Mouse (Mus musculus): ENCODE data around the gene Clip3. TPM values are rescaled to one million over a fixed set of nuclear protein-coding genes. Genes with fewer than 3 reads are reported as not detected.

Clip3 gene
- total RNA-seq, 2 experiments from 2014 or later, result 18.2 to 20.9 TPM

DNA sequence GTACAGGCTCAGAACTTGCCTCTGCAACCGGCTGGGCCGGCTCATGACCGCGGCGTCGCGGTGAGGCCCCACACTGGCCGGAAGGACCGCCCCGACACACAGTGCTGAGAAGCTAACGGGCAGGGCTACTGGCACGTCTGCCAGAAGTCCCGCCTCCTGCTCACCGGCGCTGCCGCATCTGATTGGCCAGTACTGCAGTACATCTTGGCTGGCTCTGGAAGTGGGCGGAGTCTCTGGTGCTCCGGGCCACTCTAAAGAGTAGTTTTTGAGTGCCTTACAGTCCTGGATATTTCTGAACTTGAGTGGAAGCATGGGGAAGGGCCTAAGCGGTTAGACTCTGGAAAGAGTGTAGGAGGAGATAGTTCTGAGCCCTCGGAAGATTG, 30.7 kb downstream of the Clip3 start:
- peak; percentile 98 for DNase-seq

DNA sequence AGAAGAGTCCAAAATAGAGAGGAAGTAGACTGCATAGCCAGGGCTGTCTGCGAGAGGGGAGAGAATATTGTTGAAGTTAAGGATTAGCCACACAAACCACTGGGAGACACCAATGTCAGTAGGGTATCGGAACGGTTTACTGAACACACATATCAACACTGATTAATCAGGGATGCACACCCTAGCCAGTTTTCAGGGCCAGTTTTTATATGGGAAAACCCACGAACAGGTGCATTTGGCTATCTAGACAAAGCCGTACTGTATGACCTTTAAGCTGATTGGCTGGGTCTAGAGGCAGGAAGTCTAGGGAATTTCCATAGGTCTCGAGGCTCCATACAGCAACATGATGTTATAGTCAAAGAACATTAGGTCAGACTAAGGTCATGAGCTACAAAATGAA, 31.3 kb downstream of the Clip3 start:
- intact Hi-C loops (cut with DNase I; ENCODE audit: low total_unique reads), result no loop called here

More for the DNA sequence above, 30.7 kb downstream of the Clip3 start:
- intact Hi-C loops (cut with DNase I; ENCODE audit: low total_unique reads), result no loop called here

DNA sequence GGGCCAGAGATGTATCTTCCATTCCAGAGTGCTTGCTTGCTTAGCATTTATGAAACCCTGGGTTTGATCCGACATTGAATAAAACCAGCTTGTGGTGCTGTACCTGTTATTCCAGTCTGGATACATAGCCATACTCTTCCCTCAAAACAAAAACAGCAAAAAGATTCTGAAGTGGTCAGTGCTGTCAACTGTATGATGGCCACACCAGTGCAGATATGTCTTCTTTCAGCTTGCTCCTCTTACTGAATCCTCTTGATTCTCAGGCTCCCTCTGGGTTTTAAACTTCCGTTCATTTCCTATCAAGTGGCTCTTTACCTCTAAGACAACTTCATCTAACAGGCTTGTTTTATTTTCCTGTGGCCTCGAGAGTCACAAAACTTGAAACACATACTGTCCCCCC, 32.3 kb downstream of the Clip3 start, which contains the start of gene Sdhaf1:
Gene Sdhaf1, minus strand, starts transcription at position 101 of the 400 bp plus-strand sequence.
- intact Hi-C loops (cut with DNase I; ENCODE audit: low total_unique reads), result no loop called here

More for the DNA sequence above, 31.3 kb downstream of the Clip3 start:
- no peak for DNase-seq

DNA sequence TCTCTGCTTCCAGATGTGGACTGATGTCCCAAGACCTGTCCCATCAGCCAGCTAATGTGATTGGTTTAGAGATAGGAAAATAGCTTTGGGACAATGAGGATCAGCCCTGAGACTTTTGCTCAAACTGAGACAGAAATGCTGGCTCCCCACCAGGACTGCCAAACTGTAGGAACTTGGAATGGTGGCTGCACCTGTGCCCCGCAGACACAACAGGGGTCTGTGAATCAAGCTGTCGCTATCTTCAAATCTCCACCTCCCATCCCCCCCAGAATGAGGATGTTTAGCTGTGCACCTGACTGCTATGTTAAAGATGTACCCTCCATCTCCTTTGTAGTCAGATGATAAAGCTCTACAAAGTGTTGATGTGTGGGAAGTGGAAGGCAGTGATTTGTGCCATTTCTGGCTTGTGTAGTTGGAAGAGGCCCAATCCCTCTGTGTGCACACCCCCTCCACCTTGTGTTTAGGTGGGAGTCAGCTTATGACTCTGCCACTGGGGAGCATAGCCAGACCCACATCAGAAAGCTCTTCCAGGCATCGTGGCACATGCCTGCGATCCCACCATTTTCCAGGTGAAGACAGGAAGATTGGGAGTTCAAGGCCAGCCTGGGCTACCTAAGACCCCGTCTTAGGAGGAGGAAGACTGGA, 32.9 kb downstream of the Clip3 start:
- intact Hi-C loops (cut with DNase I; ENCODE audit: low total_unique reads), result no loop called here
- DNase-seq, result no peak

More for the DNA sequence above, 32.3 kb downstream of the Clip3 start, which contains the start of gene Sdhaf1:
- DNase-seq, result no peak

DNA sequence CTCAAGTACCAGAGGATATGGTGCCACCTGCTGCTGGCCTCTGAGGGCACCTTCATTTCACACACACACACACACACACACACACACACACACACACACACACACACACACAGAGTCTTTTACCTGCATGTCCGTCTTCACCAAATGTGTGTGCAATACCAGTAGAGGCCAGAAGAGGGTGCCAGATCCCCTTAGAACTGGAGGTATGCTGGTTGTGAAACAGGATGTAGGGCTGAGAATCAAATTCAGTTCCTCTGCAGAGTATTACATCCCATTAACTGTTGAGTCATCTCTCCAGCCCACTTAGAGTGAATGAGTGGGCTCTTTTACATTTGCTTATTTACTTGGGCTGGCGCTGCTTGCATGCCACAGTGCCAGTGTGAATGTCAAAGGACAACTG, 33.8 kb downstream of the Clip3 start:
- intact Hi-C loops (cut with DNase I; ENCODE audit: low total_unique reads), result no loop called here
- no peak for DNase-seq

DNA sequence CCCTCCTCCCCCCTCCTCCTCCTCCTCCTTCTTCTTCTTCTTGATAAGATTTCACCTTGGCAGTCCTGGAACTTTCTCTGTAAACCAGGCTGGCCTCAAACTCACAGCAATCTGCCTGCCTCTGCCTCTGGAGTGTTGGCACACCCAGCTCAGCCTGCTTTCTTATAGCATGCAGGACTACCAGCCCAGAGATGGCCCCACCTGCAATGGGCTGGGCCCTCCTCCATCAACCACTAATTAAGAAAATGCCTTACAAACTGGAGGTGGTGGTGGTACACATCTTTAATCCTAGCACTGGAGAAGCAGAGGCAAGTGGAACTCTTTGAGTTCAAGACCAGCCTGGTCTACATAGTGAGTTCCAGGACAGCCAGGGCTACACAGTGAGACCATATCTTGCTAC, 34.9 kb downstream of the Clip3 start:
- intact Hi-C loops (cut with DNase I; ENCODE audit: low total_unique reads), result no loop called here
- DNase-seq, result no peak

DNA sequence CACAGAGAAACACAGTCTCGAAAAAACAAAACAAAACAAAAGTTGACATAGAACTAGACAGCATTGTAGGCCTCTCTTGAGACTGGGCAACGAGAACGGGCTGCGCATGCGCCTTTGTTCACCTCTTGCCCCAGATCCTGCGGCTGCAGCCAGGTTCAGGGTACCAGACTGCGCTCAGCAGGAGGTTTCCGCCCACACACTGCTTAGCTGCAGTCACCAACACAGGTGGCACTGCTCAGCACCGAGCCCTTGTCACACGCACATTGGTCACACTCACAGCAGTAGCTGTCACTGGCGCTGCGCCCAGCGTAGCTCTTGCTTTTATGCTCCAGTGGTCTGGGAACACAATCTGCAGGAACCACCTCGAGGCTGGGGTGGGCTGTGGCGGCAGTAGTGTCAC, 35.6 kb downstream of the Clip3 start:
- intact Hi-C loops (cut with DNase I; ENCODE audit: low total_unique reads), result no loop called here

DNA sequence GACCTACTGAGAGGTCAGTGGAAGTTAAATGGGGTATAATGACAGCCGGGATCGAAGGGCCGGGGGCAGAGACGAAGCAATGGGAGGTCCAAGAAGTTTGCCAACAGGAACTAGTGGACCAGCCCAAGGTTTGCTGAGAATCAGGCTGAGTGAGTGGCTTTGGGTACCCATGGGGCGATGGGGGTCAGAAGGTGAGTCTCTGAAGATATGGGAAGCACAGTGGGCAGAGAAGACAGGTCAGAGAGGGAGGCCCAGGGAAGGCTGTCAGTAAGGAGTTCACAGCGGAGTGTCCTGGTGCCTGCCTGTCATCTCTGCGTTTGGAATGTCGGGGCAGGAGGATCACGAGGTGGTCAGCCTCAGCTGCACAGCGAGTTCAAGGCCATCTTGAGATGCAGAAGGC, 36.9 kb downstream of the Clip3 start:
- DNase-seq, result no peak
- intact Hi-C loops (cut with DNase I; ENCODE audit: low total_unique reads), result no loop called here

More for the DNA sequence above, 35.6 kb downstream of the Clip3 start:
- DNase-seq, result no peak

DNA sequence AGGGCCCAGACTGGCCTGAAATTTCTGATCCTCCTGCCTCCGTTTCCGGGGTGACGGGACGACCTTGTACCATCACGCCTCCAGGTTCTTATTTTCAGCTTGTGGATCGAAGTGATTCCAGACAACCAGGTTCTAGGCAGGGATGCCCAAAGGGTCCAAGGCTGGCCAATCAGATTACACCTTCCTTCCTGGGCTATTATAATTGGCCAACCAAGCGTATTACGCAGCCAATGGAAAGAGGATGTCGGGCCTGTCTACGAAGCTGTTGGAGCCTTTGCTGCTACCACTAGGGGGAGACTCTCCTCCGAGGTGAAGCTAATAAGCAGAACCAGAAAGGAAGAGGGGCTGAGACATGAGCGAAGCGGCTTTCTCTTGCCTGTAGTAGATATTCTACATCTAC, 40.4 kb downstream of the Clip3 start:
- peak; percentile 62 for DNase-seq
- intact Hi-C loops (cut with DNase I; ENCODE audit: low total_unique reads), result no loop called here

DNA sequence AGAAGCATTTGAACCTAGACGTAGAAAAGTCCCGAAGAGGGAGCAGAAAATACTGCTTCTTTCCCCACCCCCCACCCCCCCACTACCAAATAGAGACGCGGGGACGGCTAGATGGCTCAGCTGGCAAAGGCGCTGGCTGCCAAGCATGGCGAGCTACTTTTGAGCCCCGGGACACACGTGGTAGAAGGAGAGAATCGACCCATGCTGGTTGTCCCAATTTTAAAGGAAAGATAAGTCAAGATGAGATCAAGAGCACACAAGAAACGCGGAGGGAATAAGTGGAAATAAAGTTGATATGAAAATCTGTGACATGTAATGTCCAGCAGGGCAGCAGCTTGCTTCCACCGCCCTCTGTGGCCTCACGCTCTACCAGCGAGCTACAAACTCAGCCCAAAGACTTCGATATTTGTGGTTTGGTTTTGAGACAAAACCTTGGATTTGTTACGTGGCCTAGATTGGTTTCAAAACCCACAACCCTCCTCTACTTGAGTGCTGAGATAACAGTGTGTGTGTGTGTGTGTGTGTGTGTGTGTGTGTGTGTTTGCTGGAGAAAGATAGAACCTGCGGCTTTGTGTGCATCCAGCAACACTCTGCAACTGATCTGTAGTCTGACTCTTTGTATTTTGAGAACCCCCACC, 41.2 kb downstream of the Clip3 start:
- DNase-seq, result no peak
- intact Hi-C loops (cut with DNase I; ENCODE audit: low total_unique reads), result no loop called here

DNA sequence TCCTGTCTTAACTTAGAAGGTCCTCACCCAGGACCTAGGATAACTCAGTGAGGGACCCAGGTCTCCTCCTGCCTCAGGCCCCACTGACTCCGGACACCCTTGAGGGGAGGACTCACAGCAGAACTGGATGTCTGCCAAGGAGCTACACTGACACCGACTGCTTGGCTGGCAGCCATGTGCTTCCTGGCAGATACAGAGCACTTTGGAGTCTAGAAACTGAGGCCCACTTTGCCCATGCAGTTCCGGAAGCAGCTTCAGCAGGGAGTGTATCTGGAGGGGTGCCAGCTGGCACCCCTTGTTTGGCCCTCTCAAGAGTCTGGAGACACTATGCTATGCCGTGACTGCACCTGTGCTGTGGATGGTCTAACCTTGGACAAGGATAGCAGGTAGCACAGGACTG, 41.9 kb downstream of the Clip3 start:
- peak; percentile 34 for DNase-seq
- intact Hi-C loops (cut with DNase I; ENCODE audit: low total_unique reads), result no loop called here

DNA sequence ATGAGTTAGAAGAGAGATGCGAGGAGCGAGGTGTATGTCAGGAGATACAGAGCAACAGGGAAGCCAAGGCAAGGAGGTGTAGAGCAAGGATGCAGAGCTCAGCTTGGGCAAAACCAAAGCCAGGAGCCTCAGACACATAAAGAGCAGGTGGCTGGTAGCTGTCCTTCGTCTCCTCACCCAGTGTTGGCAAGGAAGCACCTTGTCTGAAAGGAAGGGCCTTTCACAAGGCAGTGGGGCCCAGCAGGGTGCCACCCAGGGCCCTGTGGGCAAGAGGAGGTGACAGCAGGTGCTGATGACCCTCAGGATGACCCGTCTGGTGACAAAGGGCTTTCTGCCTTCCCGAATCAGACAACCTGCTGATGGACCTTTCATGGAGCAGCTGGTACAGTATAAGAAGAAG, 43.0 kb downstream of the Clip3 start:
- intact Hi-C loops (cut with DNase I; ENCODE audit: low total_unique reads), result no loop called here
- no peak for DNase-seq

DNA sequence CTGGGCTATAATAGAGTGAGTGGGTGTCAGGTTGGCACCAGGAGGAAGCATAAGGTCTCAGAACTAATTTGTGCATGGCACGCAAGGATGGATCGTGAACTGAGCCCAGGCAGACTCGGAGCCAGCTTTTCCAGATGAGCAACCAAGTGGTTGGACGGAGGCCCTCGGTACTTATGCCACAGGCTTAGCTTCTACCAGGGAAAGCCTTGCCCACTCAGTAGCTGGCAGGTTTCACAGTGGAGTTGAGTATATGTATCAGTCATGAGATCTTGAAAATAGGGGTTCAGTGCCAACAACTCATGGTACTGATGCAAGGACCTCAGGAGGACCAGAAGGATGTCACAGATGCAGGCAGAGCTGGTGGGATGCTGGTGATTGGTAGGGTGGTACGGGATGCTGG, 44.2 kb downstream of the Clip3 start:
- no peak for DNase-seq
- intact Hi-C loops (cut with DNase I; ENCODE audit: low total_unique reads), result no loop called here

DNA sequence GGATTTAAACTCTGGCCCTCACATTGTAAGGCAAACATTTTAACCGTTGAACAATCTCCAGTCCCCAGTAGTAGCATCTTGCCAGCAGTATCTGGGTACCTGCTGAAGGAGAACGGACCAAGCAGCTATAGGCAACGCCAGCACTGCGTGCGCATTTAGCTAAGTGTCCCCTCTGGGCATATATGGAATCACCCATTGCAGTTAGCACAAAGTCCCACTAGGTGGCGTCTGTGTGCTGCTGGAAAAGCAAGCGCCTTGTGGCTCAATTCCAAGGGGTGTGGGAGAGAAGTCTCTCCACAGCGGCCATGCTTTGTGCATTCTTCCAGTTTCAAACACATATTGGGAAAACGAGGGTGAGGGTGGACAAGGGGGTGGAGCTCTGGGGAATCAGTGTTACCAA, 44.9 kb downstream of the Clip3 start:
- intact Hi-C loops (cut with DNase I; ENCODE audit: low total_unique reads), result no loop called here
- DNase-seq, result peak; percentile 85

DNA sequence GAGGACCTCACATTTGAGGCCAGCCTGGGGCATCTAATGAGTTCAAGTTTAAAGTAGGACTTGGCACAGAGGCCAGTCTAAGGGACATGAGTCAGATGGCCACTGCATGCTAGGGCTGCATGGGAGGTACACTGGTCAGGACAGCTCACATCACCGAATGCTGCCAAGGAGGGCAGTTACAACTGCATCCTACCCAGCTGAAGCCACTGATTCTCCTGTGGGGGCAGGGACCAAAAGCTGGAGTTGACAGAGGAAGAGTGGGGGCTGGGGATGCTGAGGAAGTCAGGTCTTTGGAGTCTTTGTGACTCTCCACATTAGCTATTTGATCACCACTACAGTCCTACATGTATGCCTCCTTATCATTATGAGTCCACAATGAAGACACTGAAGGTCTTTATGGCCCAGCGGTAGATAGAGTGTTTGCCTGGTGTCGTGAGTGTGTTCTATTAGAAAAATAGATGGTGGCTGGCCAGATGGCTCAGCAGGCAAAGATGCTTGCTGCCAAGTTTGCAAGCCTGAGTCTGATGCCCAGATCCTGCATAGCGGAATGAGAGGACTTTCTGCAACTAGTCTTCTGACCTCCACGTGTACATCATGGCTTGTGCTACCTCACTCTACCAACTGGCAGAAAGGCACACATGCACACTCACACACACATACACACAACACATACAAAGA, 48.0 kb downstream of the Clip3 start:
- intact Hi-C loops (cut with DNase I; ENCODE audit: low total_unique reads), result no loop called here
- DNase-seq, result no peak

DNA sequence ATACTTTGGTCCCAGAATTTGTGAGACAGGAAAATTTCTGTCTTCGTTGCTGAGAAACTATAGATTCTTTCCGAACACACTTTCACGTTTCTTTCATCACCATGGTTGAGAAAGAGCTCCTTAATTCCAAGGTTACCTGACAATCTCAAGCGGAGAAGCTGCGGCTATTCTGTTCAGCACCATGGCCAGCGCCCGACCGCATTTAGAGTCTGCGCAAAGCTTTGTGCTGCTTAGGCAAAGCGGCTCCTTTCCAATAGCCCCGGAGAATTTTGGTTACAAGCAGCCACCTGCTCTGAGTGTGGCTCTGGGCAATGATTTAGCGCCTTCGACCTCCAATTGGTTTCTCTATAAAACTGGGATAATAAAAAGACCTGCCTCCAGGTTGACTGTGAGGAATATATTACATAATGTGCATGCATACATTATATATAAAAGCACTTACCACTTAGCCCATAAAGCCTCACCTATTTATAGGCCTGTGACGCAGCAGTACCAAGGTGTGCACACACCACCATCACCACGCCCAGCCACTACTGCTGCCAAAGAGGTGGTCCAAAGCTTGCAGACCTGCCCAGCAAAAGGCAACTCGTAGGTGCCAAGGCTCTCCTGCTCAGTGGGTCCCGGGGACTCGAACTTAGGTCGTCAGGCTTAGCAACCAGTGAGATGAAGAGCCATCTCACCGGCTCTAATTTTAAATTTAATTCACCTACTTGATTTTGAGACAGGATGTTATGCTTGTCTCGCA, 55.3 kb downstream of the Clip3 start:
- intact Hi-C loops (cut with DNase I; ENCODE audit: low total_unique reads), result no loop called here
- DNase-seq, result peak; percentile 60

DNA sequence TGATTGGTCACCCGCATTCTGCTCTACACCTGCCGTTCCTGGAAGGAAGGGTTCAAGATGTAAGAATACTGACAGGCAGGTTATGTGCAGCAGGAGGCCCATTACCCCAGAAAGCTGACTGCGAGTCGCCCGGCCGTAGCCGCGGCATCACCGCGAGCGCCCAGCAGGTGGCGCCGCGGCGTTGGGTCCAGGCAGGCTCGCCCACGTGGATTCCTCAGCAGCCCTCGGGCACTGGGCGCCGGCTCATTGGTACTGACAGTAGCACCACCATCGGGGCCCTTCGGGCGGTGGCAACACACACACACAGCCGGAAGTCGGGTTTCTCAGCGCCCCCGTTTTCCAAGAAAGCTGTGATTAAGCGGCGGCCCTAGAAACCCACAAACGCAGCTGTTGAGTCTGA, 56.3 kb downstream of the Clip3 start:
- peak; percentile 56 for DNase-seq
- intact Hi-C loops (cut with DNase I; ENCODE audit: low total_unique reads), result no loop called here

DNA sequence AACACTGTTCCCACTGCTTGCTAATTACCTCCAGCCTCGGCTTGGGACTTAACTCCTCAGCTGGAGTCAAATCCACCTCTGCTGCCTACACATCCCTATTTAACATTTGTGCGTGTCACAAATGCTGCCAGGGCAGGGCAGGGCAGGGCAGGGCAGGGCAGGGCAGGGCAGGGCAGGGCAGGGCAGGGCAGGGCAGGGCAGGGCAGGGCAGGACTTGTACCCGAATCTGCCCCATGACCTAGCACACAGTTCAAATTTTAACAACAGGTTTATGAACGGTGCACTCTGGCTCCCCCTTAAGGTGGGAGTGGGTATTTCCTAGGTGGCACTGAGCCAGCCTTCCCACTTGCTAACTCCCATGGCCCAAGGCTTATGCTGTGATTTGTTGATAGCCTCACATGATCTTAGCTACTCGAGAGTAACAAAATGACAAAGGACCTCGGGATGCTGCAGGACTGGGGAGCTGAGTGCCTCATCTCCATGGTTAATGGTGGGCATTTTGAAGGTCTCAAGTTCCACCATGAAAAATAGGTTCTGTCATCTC, 61.8 kb downstream of the Clip3 start:
- intact Hi-C loops (cut with DNase I; ENCODE audit: low total_unique reads), result no loop called here

DNA sequence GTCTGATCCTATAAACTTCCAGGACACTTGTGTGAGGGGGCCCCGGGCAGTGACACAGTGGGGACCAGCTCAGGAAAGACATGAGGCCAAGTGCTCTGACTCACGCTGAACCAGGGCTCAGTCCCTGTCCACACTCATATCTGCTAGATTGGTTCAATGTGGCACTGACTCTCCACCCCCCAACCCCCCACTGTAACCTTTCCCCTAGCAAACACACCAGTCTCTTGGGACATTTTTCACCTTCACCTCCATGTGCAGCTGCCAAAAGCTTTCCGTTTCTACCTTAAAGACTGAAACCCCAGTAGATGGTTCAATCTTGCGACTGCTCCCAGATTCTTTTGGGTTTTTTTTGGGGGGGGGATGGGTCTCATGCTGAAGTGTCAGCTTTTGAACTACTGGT, 62.5 kb downstream of the Clip3 start:
- intact Hi-C loops (cut with DNase I; ENCODE audit: low total_unique reads), result no loop called here
- DNase-seq, result no peak

More for the DNA sequence above, 61.8 kb downstream of the Clip3 start:
- DNase-seq, result peak; percentile 65

All from gastrocnemius, postnatal 14 days (tissue).